Mouse (Mus musculus) thymus, adult 2 months (tissue): ENCODE measurements at regions not wholly inside any gene's neighbourhood (a gene's known extent, or its start where the extent isn't known, plus 50 kb on each side); places are given as distances from the start of the nearest gene placed in this dataset.

Source experiments
- CTCF ChIP-seq: fragments of 200-500 bp; IDR thresholded peaks from 2 replicates; pipeline ENCODE4 v1.5.1; 2012; ENCODE audit warnings: mild to moderate bottlenecking, control low read depth, low read length, moderate library complexity, borderline replicate concordance; ENCODE audit not compliant: control insufficient read depth, poor library complexity, insufficient read depth; ENCODE audit errors: extremely low read depth
- POLR2A ChIP-seq: fragments of 200-500 bp; IDR thresholded peaks from 2 replicates; pipeline ENCODE4 v1.6.1; 2012; ENCODE audit warnings: mild to moderate bottlenecking, low read length, control low read depth, moderate library complexity; ENCODE audit not compliant: control insufficient read depth, poor library complexity, insufficient read depth; ENCODE audit errors: extremely low read depth

- TF ChIP-seq CTCF (no peak), POLR2A (no peak)
Measured at GRCm38 (mm10) chr12:27159416-27160062, 182.8 kb downstream of the Sox11 start.
